Mouse (Mus musculus) G1E (cell line): Measurements from ENCODE around the gene L3mbtl4. TPM values are rescaled to one million over a fixed set of nuclear protein-coding genes. Genes with fewer than 3 reads are reported as not detected.

Experiments used
- ATAC-seq: 2 replicates; pipeline ENCODE4 v1.8.0; 2016; ENCODE audit warnings: mild to moderate bottlenecking; ENCODE audit not compliant: insufficient number of reproducible peaks, poor library complexity, low FRiP score, severe bottlenecking; ENCODE audit errors: extremely low read depth
- DNase-seq: peaks from one replicate; pipeline ENCODE4 v3.0.0; 2012; ENCODE audit warnings: low spot score
- H3K27me3 ChIP-seq: 2 replicates; pipeline ENCODE4 v1.6.1; 2012; ENCODE audit warnings: mild to moderate bottlenecking, low read length, inconsistent platforms; ENCODE audit not compliant: insufficient read depth
- H3K36me3 ChIP-seq: replicated peaks from 2 replicates; pipeline ENCODE3; 2012; ENCODE audit warnings: mild to moderate bottlenecking, inconsistent platforms
- H3K4me1 ChIP-seq: 2 replicates; pipeline ENCODE4 v1.6.1; 2012; ENCODE audit warnings: low read depth, low read length, inconsistent platforms, mixed read lengths; ENCODE audit not compliant: insufficient read depth
- H3K4me3 ChIP-seq: 2 replicates; pipeline ENCODE4 v1.5.1; 2012; ENCODE audit warnings: low read depth, mild to moderate bottlenecking, inconsistent platforms, low read length, moderate library complexity, mixed read lengths
- H3K9me3 ChIP-seq: replicated peaks from 2 replicates; pipeline ENCODE4 v1.6.1; 2012; ENCODE audit warnings: inconsistent platforms
- CTCF ChIP-seq: IDR thresholded peaks from 2 replicates; pipeline ENCODE4 v1.5.1; 2012; ENCODE audit warnings: low read depth, low read length, inconsistent platforms, mixed read lengths
- GATA1 ChIP-seq: IDR thresholded peaks from 2 replicates; pipeline ENCODE4 v1.6.1; 2012; ENCODE audit warnings: borderline replicate concordance, low read length, inconsistent platforms, mixed read lengths
- GATA2 ChIP-seq: IDR thresholded peaks from 2 replicates; pipeline ENCODE4 v1.6.1; 2012; ENCODE audit warnings: low read depth, low read length, inconsistent platforms, borderline replicate concordance
- POLR2AphosphoS5 ChIP-seq: IDR thresholded peaks from 2 replicates; pipeline ENCODE4 v1.6.1; 2012; ENCODE audit warnings: low read depth, low read length, inconsistent platforms; ENCODE audit not compliant: insufficient replicate concordance
- TAL1 ChIP-seq: conservative IDR thresholded peaks from 2 replicates; pipeline ENCODE4 v1.6.1; 2012; ENCODE audit warnings: low read depth, low read length, inconsistent platforms, mixed read lengths
- polyA plus RNA-seq: library from polyadenylated mRNA; stranded (reverse); fragments of >175 nt; gene quantifications from 2 replicates; pipeline ENCODE4 v1.2.3, GENCODE M21; 2012
- total RNA-seq, 2 experiments: library from RNA; stranded (forward) in 1 of 2; stranded (reverse) in 1 of 2; fragments of 200-1000 nt in 1 of 2; fragments of >200 nt in 1 of 2; fragmentation: Nextera tagmentation in 1 of 2; gene quantifications; 2 replicates each; pipeline ENCODE4 v1.2.3; 2014 to 2017

The L3mbtl4 gene
- total and polyA plus RNA-seq, 3 experiments = 0.33 TPM; not detected in 2

GRCm38 (mm10) chr17:68640187-68640586 lies 366.6 kb downstream of the L3mbtl4 start:
- H3K4me3 ChIP-seq = no peak overlapping the region
- H3K36me3 ChIP-seq = no peaks in the 10 kb centered on the region
- no peak for DNase-seq
- H3K4me1 ChIP-seq = no peaks in the 10 kb centered on the region
- no peak for ATAC-seq
- no peaks in the 10 kb centered on the region for H3K27me3 ChIP-seq
- peaks cover 20% of the 10 kb centered on the region for H3K9me3 ChIP-seq
- TF ChIP-seq CTCF = no peak
- TF ChIP-seq GATA1 = no peak
- no peak for TF ChIP-seq GATA2
- TF ChIP-seq TAL1 = no peak
- no peak for TF ChIP-seq POLR2AphosphoS5

DNA sequence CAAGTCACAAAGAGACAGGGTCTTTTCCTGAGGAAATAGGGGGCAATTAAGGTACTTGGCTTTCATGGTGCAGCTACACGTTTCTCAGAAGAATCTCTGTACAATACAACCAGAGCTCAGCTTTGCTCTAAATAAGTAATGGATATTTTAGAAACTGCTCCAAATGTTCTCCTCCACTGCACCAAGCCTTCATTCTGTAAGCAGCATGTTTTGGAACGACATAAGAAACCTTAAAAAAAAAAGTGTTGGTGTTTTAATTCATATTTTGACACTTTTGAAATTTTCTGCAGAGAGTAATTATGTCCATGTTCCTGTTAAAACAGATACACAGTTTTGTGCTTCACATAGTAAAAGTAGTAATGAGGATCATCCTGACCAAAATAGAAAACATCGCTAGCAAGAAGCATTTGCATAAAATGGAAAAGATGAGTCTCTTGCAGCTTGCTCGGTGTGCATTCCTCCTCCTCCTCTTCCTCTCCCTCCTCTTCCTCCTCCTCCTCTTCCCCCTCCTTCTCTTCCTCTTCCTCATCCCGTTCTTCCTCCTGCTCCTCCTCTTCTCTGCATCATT lies 369.0 kb downstream of the L3mbtl4 start:
- Histone ChIP-seq H3K4me3 (no peak overlapping the region), H3K9me3 (peaks cover 12% of the 10 kb centered on the region), H3K27me3 (no peaks in the 10 kb centered on the region), H3K36me3 (no peaks in the 10 kb centered on the region), H3K4me1 (no peaks in the 10 kb centered on the region)
- TF ChIP-seq TAL1 = no peak
- no peak for TF ChIP-seq GATA1
- no peak for TF ChIP-seq CTCF
- no peak for TF ChIP-seq GATA2
- no peak for TF ChIP-seq POLR2AphosphoS5
- no peak for DNase-seq
- no peak for ATAC-seq

DNA sequence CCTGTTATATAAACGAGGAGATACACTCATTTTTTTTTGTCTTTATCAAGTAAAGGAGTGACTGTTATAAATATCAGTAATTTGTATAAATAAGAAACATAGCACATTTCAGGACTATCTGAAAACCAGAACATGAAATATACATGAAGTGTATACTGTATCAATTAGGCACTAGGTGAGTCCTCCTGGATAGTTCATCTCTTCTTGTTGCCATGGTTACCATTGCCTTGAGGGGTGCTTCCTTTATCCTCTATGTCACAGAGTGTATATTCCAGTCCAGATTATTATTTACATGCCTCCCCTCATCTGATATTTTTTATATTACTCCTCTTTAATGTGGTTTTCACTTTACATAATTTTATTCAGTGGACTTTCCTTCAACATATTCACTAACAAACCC lies 392.9 kb downstream of the L3mbtl4 start:
- no peak for DNase-seq
- Histone ChIP-seq H3K9me3 (peaks cover 15% of the 10 kb centered on the region), H3K27me3 (no peaks in the 10 kb centered on the region), H3K4me1 (no peaks in the 10 kb centered on the region), H3K4me3 (no peak overlapping the region), H3K36me3 (no peaks in the 10 kb centered on the region)
- TF ChIP-seq GATA1 (no peak), GATA2 (no peak), TAL1 (no peak), POLR2AphosphoS5 (no peak), CTCF (no peak)
- no peak for ATAC-seq

GRCm38 (mm10) chr17:68672088-68672504 lies 398.5 kb downstream of the L3mbtl4 start:
- DNase-seq = no peak
- Histone ChIP-seq H3K9me3 (peaks cover 18% of the 10 kb centered on the region), H3K4me3 (no peak overlapping the region), H3K27me3 (no peaks in the 10 kb centered on the region), H3K4me1 (no peaks in the 10 kb centered on the region), H3K36me3 (no peaks in the 10 kb centered on the region)
- TF ChIP-seq TAL1 (no peak), POLR2AphosphoS5 (no peak), GATA1 (no peak), GATA2 (no peak), CTCF (no peak)
- no peak for ATAC-seq

DNA sequence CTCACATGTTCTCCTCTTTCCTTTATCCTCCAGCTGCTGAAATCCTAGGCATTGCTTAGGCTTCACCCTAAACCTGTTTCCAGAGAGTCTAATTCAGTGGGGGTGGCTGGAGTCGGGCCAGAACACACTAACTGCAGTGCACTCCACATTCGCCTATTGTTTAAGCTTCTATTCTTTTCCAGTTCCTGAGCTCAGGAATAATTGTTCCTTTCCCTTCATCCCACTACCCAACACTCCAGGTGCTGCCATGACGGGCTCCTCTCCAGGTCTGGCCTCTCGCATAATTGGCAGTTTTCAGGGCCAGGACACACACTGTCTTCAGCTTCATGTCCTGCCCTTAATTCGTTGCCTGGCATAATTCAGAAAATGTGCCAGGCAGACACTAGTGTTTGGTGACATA lies 437.1 kb downstream of the L3mbtl4 start:
- TF ChIP-seq TAL1 (no peak), CTCF (no peak), GATA2 (no peak), GATA1 (no peak), POLR2AphosphoS5 (no peak)
- no peaks in the 10 kb centered on the region for H3K27me3 ChIP-seq
- peaks cover 34% of the 10 kb centered on the region for H3K9me3 ChIP-seq
- H3K4me3 ChIP-seq = no peak overlapping the region
- H3K36me3 ChIP-seq = no peaks in the 10 kb centered on the region
- DNase-seq (no peak), ATAC-seq (no peak)
- no peaks in the 10 kb centered on the region for H3K4me1 ChIP-seq

- no peak overlapping the region for H3K4me3 ChIP-seq
These were observed 437.8 kb downstream of the L3mbtl4 start for GRCm38 (mm10) chr17:68711350-68711749.

DNA sequence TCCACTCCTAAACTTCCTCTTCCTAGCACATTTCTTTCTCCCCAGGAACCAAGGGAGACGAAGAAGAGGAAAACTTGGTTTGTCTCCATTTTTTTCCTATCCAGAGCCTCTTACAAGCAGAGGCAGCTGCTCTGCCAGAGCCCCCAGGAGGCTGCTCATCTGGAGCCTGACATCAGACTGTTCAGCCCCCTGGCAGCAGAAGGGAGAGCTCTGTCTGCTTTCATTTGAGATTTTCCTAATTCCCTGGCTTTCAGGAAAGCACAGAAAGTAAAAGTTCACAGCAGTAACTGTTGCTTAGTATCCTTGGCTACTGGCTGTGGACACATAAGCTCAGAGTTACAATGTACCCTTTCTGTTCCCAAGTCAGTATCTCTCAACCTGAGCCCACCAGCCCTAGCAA lies 474.7 kb downstream of the L3mbtl4 start:
- Histone ChIP-seq H3K9me3 (peaks cover 37% of the 10 kb centered on the region), H3K4me3 (no peak overlapping the region), H3K36me3 (no peaks in the 10 kb centered on the region), H3K27me3 (no peaks in the 10 kb centered on the region), H3K4me1 (no peaks in the 10 kb centered on the region)
- DNase-seq (no peak), ATAC-seq (no peak)
- no peak for TF ChIP-seq GATA1
- TF ChIP-seq GATA2 = no peak
- TF ChIP-seq CTCF = no peak
- no peak for TF ChIP-seq TAL1
- no peak for TF ChIP-seq POLR2AphosphoS5

More at GRCm38 (mm10) chr17:68711350-68711749, 437.8 kb downstream of the L3mbtl4 start:
- H3K4me1 ChIP-seq = no peaks in the 10 kb centered on the region
- no peak for TF ChIP-seq CTCF
- no peak for TF ChIP-seq GATA1
- TF ChIP-seq GATA2 = no peak
- TF ChIP-seq POLR2AphosphoS5 = no peak
- TF ChIP-seq TAL1 = no peak
- H3K27me3 ChIP-seq = no peaks in the 10 kb centered on the region
- ATAC-seq (no peak), DNase-seq (no peak)
- no peaks in the 10 kb centered on the region for H3K36me3 ChIP-seq
- peaks cover 30% of the 10 kb centered on the region for H3K9me3 ChIP-seq
